Mouse (Mus musculus) heart, adult 2 months (tissue): Measurements from ENCODE around the gene Hist1h2bh.

ENCODE experiments used
- CTCF ChIP-seq: fragments of 200-600 bp; IDR thresholded peaks from 2 replicates; pipeline ENCODE4 v1.8.1; 2022; ENCODE audit warnings: antibody characterized with exemption, mild to moderate bottlenecking, moderate library complexity
- EP300 ChIP-seq: fragments of 200-500 bp; IDR thresholded peaks from 2 replicates; pipeline ENCODE4 v1.6.1; 2011; ENCODE audit warnings: low read depth, low read length, control low read depth; ENCODE audit not compliant: insufficient read depth
- POLR2A ChIP-seq: fragments of 200-500 bp; IDR thresholded peaks from 2 replicates; pipeline ENCODE4 v1.6.1; 2011; ENCODE audit warnings: mild to moderate bottlenecking, low read depth, low read length, control low read depth; ENCODE audit not compliant: insufficient read depth

DNA sequence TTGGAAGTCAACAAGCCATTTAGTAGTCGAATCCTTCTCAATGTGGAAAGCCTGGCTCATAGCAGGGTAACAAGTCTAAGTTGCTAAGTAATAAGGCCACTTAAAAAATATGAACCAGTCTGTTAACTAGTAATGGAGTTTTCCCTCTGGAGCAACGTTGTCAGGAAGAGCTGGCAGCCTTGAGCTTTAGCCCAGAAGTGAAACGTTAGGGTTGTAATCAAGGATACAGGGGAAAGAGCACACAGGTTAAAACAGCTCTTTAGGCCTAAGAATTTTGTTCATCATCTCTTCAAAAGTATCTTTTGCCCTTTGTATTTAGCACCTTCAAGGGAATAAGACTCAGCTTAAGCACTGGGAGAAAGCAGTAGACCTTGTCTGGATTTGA is 7.6 kb upstream of the Hist1h2bh start:
- TF ChIP-seq POLR2A (no peak), CTCF (no peak), EP300 (no peak)
